Mouse (Mus musculus) forebrain, embryonic 14.5 days (tissue): Measurements from ENCODE around the gene Atp5mpl. TPM values are rescaled to one million over a fixed set of nuclear protein-coding genes. Genes with fewer than 3 reads are reported as not detected.
A peak's percentile ranks its signal among the peaks of the same experiment; 100 is the strongest.
"Not testable (repeated sequence)": the region's sequence is repeated elsewhere in the genome, so short reads cannot be mapped to it uniquely, and the experiment has no call there.

Source experiments
- ATAC-seq: fragments of 200-750 bp; cut with Nextera tagmentation; 2 replicates; pipeline ENCODE4 v1.8.0; 2017; ENCODE audit warnings: mild to moderate bottlenecking, moderate library complexity
- DNase-seq: peaks from one replicate; pipeline ENCODE4 v3.0.0-alpha.2; 2015; ENCODE audit warnings: low spot score
- H3K27ac ChIP-seq: fragments of 300-500 bp; sonication (generic); 2 replicates; pipeline ENCODE4 v1.5.1; 2014; ENCODE audit warnings: low read depth, mild to moderate bottlenecking, control low read depth, low read length, moderate library complexity
- H3K27me3 ChIP-seq: fragments of 300-500 bp; sonication (generic); replicated peaks from 2 replicates; pipeline ENCODE4 v1.6.1; 2014; ENCODE audit warnings: low read length, control low read depth, mixed read lengths; ENCODE audit not compliant: control insufficient read depth, insufficient read depth
- H3K36me3 ChIP-seq: fragments of 300-500 bp; sonication (generic); 2 replicates; pipeline ENCODE4 v1.6.1; 2014; ENCODE audit warnings: low read length, control low read depth; ENCODE audit not compliant: control insufficient read depth, insufficient read depth
- H3K4me1 ChIP-seq: fragments of 300-500 bp; sonication (generic); 2 replicates; pipeline ENCODE4 v1.6.1; 2014; ENCODE audit warnings: antibody characterized with exemption, low read length, control low read depth; ENCODE audit not compliant: control insufficient read depth, insufficient read depth
- H3K4me2 ChIP-seq: fragments of 300-500 bp; sonication (generic); 2 replicates; pipeline ENCODE4 v1.6.1; 2014; ENCODE audit warnings: mild to moderate bottlenecking, control low read depth, low read length
- H3K4me3 ChIP-seq: fragments of 300-500 bp; sonication (generic); 2 replicates; pipeline ENCODE4 v1.5.1; 2014; ENCODE audit warnings: low read depth, low read length, control low read depth
- H3K9ac ChIP-seq: fragments of 300-500 bp; sonication (generic); 2 replicates; pipeline ENCODE4 v1.6.1; 2014; ENCODE audit warnings: mild to moderate bottlenecking, low read length, control low read depth, moderate library complexity
- H3K9me3 ChIP-seq: fragments of 300-500 bp; sonication (generic); replicated peaks from 2 replicates; pipeline ENCODE4 v1.6.1; 2016; ENCODE audit warnings: low read length, control low read depth, mixed read lengths; ENCODE audit not compliant: control insufficient read depth
- WGBS: fragments of 180-500 bp; shearing (Covaris S2); extraction: QIAGEN DNeasy Blood & Tissue Kit; methylation state at CpG from one replicate; pipeline ENCODE4 v1.1.7; 2014; 5-methylcytosine and 5-hydroxymethylcytosine counted together
- polyA plus RNA-seq: library from polyadenylated mRNA; unstranded; fragments of >200 nt; fragmentation: Nextera tagmentation; extraction: Ambion mirVana; gene quantifications from 2 replicates; pipeline ENCODE4 v1.2.1, GENCODE M21; 2014

Gene Atp5mpl
- polyA plus RNA-seq, 1 experiment from 2014 or later = 784 TPM

DNA sequence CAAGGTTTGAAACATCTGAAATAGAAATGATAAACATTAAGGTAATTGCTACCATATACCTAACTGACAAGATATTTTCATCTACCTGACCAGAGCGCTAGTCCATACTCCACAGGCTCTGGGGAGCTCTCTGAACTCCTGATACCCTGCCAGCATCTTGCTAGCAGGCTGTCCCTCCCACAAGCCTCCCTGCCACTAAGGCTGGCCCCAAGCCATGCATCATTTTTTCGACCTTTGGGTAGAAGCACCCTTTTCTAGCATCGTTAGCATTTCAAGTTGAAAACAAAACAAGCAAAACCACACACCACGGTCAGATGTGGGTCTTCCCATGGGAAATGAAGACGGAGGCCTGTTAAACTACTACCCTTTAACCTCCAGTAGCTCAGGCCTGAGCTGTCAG is 3.4 kb downstream of the Atp5mpl start:
- Histone ChIP-seq H3K9ac (no peak overlapping the region), H3K9me3 (no peaks in the 10 kb centered on the region), H3K27ac (no peak overlapping the region), H3K4me3 (no peak overlapping the region), H3K27me3 (no peaks in the 10 kb centered on the region), H3K4me1 (peaks cover 7% of the 10 kb centered on the region), H3K4me2 (no peak overlapping the region), H3K36me3 (peaks cover 40% of the 10 kb centered on the region)
- DNase-seq (no peak), ATAC-seq (no peak)
- WGBS = 78% methylated on average over 5 of the region's 5 CpGs

- ATAC-seq (peak; percentile 89), DNase-seq (peak; percentile 73)
- no peak overlapping the region for H3K4me2 ChIP-seq
- no peaks in the 10 kb centered on the region for H3K4me1 ChIP-seq
- no peak overlapping the region for H3K4me3 ChIP-seq
- WGBS = 40% methylated on average over 9 of the region's 9 CpGs
- H3K36me3 ChIP-seq = peaks cover 37% of the 10 kb centered on the region
- H3K27ac ChIP-seq = no peak overlapping the region
- H3K9me3 ChIP-seq = no peaks in the 10 kb centered on the region
- no peaks in the 10 kb centered on the region for H3K27me3 ChIP-seq
- no peak overlapping the region for H3K9ac ChIP-seq
Measured at GRCm38 (mm10) chr12:111958101-111958865, 8.5 kb downstream of the Atp5mpl start.

GRCm38 (mm10) chr12:111956173-111956572 is 10.6 kb downstream of the Atp5mpl start:
- Histone ChIP-seq H3K4me3 (no peak overlapping the region), H3K9ac (no peak overlapping the region), H3K4me2 (no peak overlapping the region), H3K27ac (no peak overlapping the region), H3K36me3 (peaks cover 20% of the 10 kb centered on the region), H3K27me3 (no peaks in the 10 kb centered on the region), H3K4me1 (no peaks in the 10 kb centered on the region), H3K9me3 (no peaks in the 10 kb centered on the region)
- DNase-seq = no peak
- no peak for ATAC-seq
- WGBS = 84% methylated on average over 5 of the region's 5 CpGs

- 31% methylated on average over 5 of the region's 5 CpGs for WGBS
- Histone ChIP-seq H3K4me2 (no peak overlapping the region), H3K36me3 (no peaks in the 10 kb centered on the region), H3K9ac (no peak overlapping the region), H3K9me3 (no peaks in the 10 kb centered on the region), H3K4me3 (no peak overlapping the region), H3K27me3 (no peaks in the 10 kb centered on the region), H3K27ac (no peak overlapping the region), H3K4me1 (no peaks in the 10 kb centered on the region)
- DNase-seq = no peak
- ATAC-seq = no peak
Measured at GRCm38 (mm10) chr12:111951701-111952100, 15.1 kb downstream of the Atp5mpl start.

GRCm38 (mm10) chr12:111950486-111950885 is 16.3 kb downstream of the Atp5mpl start:
- Histone ChIP-seq H3K4me2 (no peak overlapping the region), H3K4me3 (no peak overlapping the region), H3K4me1 (no peaks in the 10 kb centered on the region), H3K27me3 (no peaks in the 10 kb centered on the region), H3K27ac (no peak overlapping the region), H3K36me3 (no peaks in the 10 kb centered on the region), H3K9me3 (no peaks in the 10 kb centered on the region), H3K9ac (no peak overlapping the region)
- ATAC-seq (no peak), DNase-seq (no peak)
- WGBS = 81% methylated on average over 5 of the region's 5 CpGs

GRCm38 (mm10) chr12:111946716-111947115 is 20.1 kb downstream of the Atp5mpl start:
- DNase-seq (peak; percentile 46), ATAC-seq (no peak)
- 55% methylated on average over 2 of the region's 2 CpGs for WGBS

DNA sequence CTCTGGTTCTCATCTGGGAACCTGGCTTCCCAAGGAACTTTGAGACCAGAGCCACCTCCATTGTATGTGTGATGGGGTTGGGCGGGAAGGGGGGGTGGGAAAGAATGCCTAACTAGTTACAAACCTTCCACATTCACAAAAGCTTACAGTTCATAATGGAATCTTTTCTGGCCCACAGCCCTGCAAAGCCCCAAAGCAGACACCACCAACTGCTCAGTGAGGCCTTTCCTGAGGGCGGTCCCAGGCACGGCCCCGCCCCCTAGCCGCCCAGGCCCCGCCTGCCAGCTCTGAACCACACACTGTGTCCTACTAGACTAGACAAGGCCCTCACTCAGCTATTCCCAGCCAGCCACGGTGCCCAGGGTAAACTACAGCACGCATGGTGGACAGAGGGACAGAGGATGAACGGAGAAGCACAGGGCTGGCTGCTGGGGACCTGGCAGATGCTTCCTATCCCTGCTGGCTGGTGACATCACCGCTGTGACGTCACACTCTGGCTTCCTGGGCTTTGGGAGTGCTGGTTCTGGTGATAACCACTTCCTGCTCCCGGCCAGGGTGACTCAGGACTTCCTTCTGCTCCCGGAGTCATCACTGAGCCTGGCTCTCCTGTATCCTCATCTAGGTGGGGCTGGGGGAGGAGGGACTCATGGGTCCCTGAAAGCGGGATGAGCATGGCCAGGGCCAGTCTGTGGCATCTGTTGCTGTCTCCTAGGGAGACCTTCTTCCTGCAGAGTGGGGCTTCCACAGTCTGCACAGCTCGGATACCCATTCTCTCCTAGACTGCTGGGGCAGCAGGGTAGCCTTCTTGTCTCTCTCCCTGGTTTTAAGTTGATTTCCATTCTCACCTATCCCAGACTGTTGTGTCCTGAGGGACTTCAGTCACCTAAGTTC is 20.8 kb downstream of the Atp5mpl start:
- 58% methylated on average over 8 of the region's 15 CpGs for WGBS
- not testable (repeated sequence) for DNase-seq, H3K9me3 ChIP-seq, H3K9ac ChIP-seq, H3K36me3 ChIP-seq, H3K4me3 ChIP-seq, H3K27me3 ChIP-seq, H3K4me1 ChIP-seq, H3K4me2 ChIP-seq, H3K27ac ChIP-seq
- 0 out of 2 replicates have a peak, but pooled peaks have one; percentile 52 for ATAC-seq

More at GRCm38 (mm10) chr12:111946716-111947115, 20.1 kb downstream of the Atp5mpl start:
- no peak overlapping the region for H3K4me3 ChIP-seq
- H3K4me2 ChIP-seq = no peak overlapping the region
- H3K27me3 ChIP-seq = no peaks in the 10 kb centered on the region
- no peaks in the 10 kb centered on the region for H3K4me1 ChIP-seq
- no peak overlapping the region for H3K9ac ChIP-seq
- no peaks in the 10 kb centered on the region for H3K9me3 ChIP-seq
- H3K27ac ChIP-seq = no peak overlapping the region
- H3K36me3 ChIP-seq = no peaks in the 10 kb centered on the region

- Histone ChIP-seq H3K36me3 (no peaks in the 10 kb centered on the region), H3K27me3 (no peaks in the 10 kb centered on the region), H3K9me3 (no peaks in the 10 kb centered on the region), H3K9ac (no peak overlapping the region), H3K27ac (no peak overlapping the region), H3K4me3 (no peak overlapping the region), H3K4me1 (no peaks in the 10 kb centered on the region), H3K4me2 (no peak overlapping the region)
- 71% methylated on average over 8 of the region's 8 CpGs for WGBS
- DNase-seq = no peak
- ATAC-seq = no peak
Measured at GRCm38 (mm10) chr12:111945115-111945514, 21.7 kb downstream of the Atp5mpl start.
